Comparison of ENCODE assay signal across 8 mouse cellular contexts in genomic region chr12:113138901-113139864, GRCm38 (mm10). TPM values are rescaled to one million over a fixed set of nuclear protein-coding genes. Genes with fewer than 3 reads are reported as not detected.
A peak's percentile ranks its signal among the peaks of the same experiment; 100 is the strongest.
DNase-seq lines count a peak whose midpoint lies in the region; ATAC-seq and TF ChIP-seq lines count a peak whose summit lies in the region.

No protein-coding gene starts in this region.

- no peak overlapping the region for H3K27ac ChIP-seq in brown adipose tissue, adult 24 weeks (replicated peaks; ENCODE audit: low read depth, low read length)
- H3K27ac ChIP-seq in hindbrain, embryonic 14.5 days: peak overlapping the region; percentile 84
- H3K27ac ChIP-seq in liver, embryonic 12.5 days: peak overlapping the region; percentile 15; the same call in 1 of the 2 replicates
- peak overlapping the region; percentile 71 for H3K27ac ChIP-seq in neural tube, embryonic 14.5 days (ENCODE audit: low read depth, low read length)

- no peaks in the 10 kb centered on the region for H3K9me3 ChIP-seq in E14TG2a.4 (ENCODE audit: low read length)
- H3K9me3 ChIP-seq in hindbrain, embryonic 14.5 days (ENCODE audit: control insufficient read depth, low read length): no peaks in the 10 kb centered on the region
- no peaks in the 10 kb centered on the region for H3K9me3 ChIP-seq in liver, embryonic 12.5 days (replicated peaks)
- H3K9me3 ChIP-seq in neural tube, embryonic 14.5 days (ENCODE audit: control insufficient read depth, low read length): no peaks in the 10 kb centered on the region

- H3K27me3 ChIP-seq in E14TG2a.4 (ENCODE audit: insufficient read depth, low read length): peaks cover 24% of the 10 kb centered on the region
- H3K27me3 ChIP-seq in hindbrain, embryonic 14.5 days (ENCODE audit: control insufficient read depth, insufficient read depth, low read length): no peaks in the 10 kb centered on the region
- H3K27me3 ChIP-seq in liver, embryonic 12.5 days (replicated peaks): peaks cover 44% of the 10 kb centered on the region
- H3K27me3 ChIP-seq in neural tube, embryonic 14.5 days (ENCODE audit: control insufficient read depth, insufficient read depth, low read length): no peaks in the 10 kb centered on the region

- DNase-seq in hindbrain, embryonic 14.5 days (ENCODE audit: low spot score): no peak
- no peak for DNase-seq in thymus, postnatal 14 days
- no peak for DNase-seq in ovary, adult 18-20 months (ENCODE audit: low spot score)
- DNase-seq in testis, postnatal 14 days (ENCODE audit: low spot score): no peak

- peaks cover 75% of the 10 kb centered on the region for H3K4me1 ChIP-seq in E14TG2a.4 (replicated peaks; ENCODE audit: low read depth, low read length)
- H3K4me1 ChIP-seq in brown adipose tissue, adult 24 weeks (ENCODE audit: control insufficient read depth, insufficient read depth, insufficient read length, low read length): peaks cover 7% of the 10 kb centered on the region; the same call in 1 of the 2 replicates
- peaks cover 30% of the 10 kb centered on the region for H3K4me1 ChIP-seq in hindbrain, embryonic 14.5 days (replicated peaks; ENCODE audit: control insufficient read depth, insufficient read depth, low read length)
- H3K4me1 ChIP-seq in liver, embryonic 12.5 days: peaks cover 53% of the 10 kb centered on the region
- H3K4me1 ChIP-seq in neural tube, embryonic 14.5 days (ENCODE audit: control insufficient read depth, insufficient read depth, low read length): peaks cover 31% of the 10 kb centered on the region

- H3K9ac ChIP-seq in hindbrain, embryonic 14.5 days: peak overlapping the region; percentile 69
- peak overlapping the region; percentile 69 for H3K9ac ChIP-seq in liver, embryonic 12.5 days
- H3K9ac ChIP-seq in neural tube, embryonic 14.5 days (replicated peaks; ENCODE audit: low read depth, low read length): peak overlapping the region; percentile 68

- no peak for TF ChIP-seq CTCF in E14TG2a.4 (conservative IDR thresholded peaks at IDR 0.05; ENCODE audit: low read length)

- H3K4me2 ChIP-seq in hindbrain, embryonic 14.5 days (replicated peaks): peak overlapping the region; percentile 65
- H3K4me2 ChIP-seq in liver, embryonic 12.5 days: peak overlapping the region; percentile 92
- H3K4me2 ChIP-seq in neural tube, embryonic 14.5 days (ENCODE audit: low read depth, low read length): peak overlapping the region; percentile 68

- peak; percentile 0; the same call in 1 of the 2 replicates for ATAC-seq in hindbrain, embryonic 14.5 days (ENCODE audit: low FRiP score)
- no peak for ATAC-seq in liver, embryonic 12.5 days
- ATAC-seq in neural tube, embryonic 14.5 days (ENCODE audit: low read depth): peak; percentile 3

- WGBS in hindbrain, embryonic 14.5 days: 33% methylated on average over 11 of the region's 11 CpGs
- WGBS in liver, embryonic 12.5 days (ENCODE audit: insufficient replicate concordance): 56% methylated on average over 11 of the region's 11 CpGs
- WGBS in neural tube, embryonic 14.5 days: 32% methylated on average over 11 of the region's 11 CpGs

- peak overlapping the region; percentile 90 for H3K4me3 ChIP-seq in E14TG2a.4 (replicated peaks; ENCODE audit: low read length)
- H3K4me3 ChIP-seq in brown adipose tissue, adult 24 weeks (ENCODE audit: insufficient read depth, low read depth, low read length): peak overlapping the region; percentile 85
- peak overlapping the region; percentile 66 for H3K4me3 ChIP-seq in hindbrain, embryonic 14.5 days (replicated peaks; ENCODE audit: low read length)
- peak overlapping the region; percentile 60 for H3K4me3 ChIP-seq in liver, embryonic 12.5 days
- peak overlapping the region; percentile 65 for H3K4me3 ChIP-seq in neural tube, embryonic 14.5 days (ENCODE audit: low read depth, low read length)

- peaks cover 65% of the 10 kb centered on the region for H3K36me3 ChIP-seq in E14TG2a.4 (ENCODE audit: insufficient read depth, low read length)
- peaks cover 51% of the 10 kb centered on the region for H3K36me3 ChIP-seq in hindbrain, embryonic 14.5 days (replicated peaks; ENCODE audit: control insufficient read depth, insufficient read depth)
- peaks cover 47% of the 10 kb centered on the region for H3K36me3 ChIP-seq in liver, embryonic 12.5 days
- peaks cover 27% of the 10 kb centered on the region for H3K36me3 ChIP-seq in neural tube, embryonic 14.5 days (ENCODE audit: control insufficient read depth, insufficient read depth, low read length)

RNA-seq across cellular contexts. Expression of gene Crip2, which starts 0.9 kb away (rescaled TPM):
- polyA plus RNA-seq in brown adipose tissue, adult 24 weeks (2012; ENCODE audit: insufficient read depth, insufficient read length, missing spikeins): 29.0 and 29.8 TPM in 2 replicates
- 280 and 288 TPM in 2 replicates for polyA plus RNA-seq in hindbrain, embryonic 14.5 days (2014; fragmentation: Nextera tagmentation; extraction: Ambion mirVana)
- polyA plus RNA-seq in liver, embryonic 12.5 days (2016; fragmentation: Nextera tagmentation; extraction: Ambion mirVana): 52.1 and 53.5 TPM in 2 replicates
- polyA plus RNA-seq in neural tube, embryonic 14.5 days (2014; fragmentation: Nextera tagmentation; extraction: Ambion mirVana): 239 and 300 TPM in 2 replicates

RNA-seq across cellular contexts. Expression of gene Crip1, which starts 6.9 kb away (rescaled TPM):
- 117 and 127 TPM in 2 replicates for polyA plus RNA-seq in brown adipose tissue, adult 24 weeks (2012; ENCODE audit: insufficient read depth, insufficient read length, missing spikeins)
- polyA plus RNA-seq in hindbrain, embryonic 14.5 days (2014; fragmentation: Nextera tagmentation; extraction: Ambion mirVana): 30.5 and 34.4 TPM in 2 replicates
- 96.9 and 99.8 TPM in 2 replicates for polyA plus RNA-seq in liver, embryonic 12.5 days (2016; fragmentation: Nextera tagmentation; extraction: Ambion mirVana)
- polyA plus RNA-seq in neural tube, embryonic 14.5 days (2014; fragmentation: Nextera tagmentation; extraction: Ambion mirVana): 11.7 and 46.0 TPM in 2 replicates

RNA-seq across cellular contexts. Expression of gene Tedc1, which starts 17.0 kb away (rescaled TPM):
- polyA plus RNA-seq in brown adipose tissue, adult 24 weeks (2012; ENCODE audit: insufficient read depth, insufficient read length, missing spikeins): not detected in 2 replicates
- 10.2 and 14.4 TPM in 2 replicates for polyA plus RNA-seq in hindbrain, embryonic 14.5 days (2014; fragmentation: Nextera tagmentation; extraction: Ambion mirVana)
- polyA plus RNA-seq in liver, embryonic 12.5 days (2016; fragmentation: Nextera tagmentation; extraction: Ambion mirVana): 18.3 and 18.5 TPM in 2 replicates
- polyA plus RNA-seq in neural tube, embryonic 14.5 days (2014; fragmentation: Nextera tagmentation; extraction: Ambion mirVana): 12.7 and 17.5 TPM in 2 replicates

RNA-seq across cellular contexts. Expression of gene Mta1, which starts 41.1 kb away (rescaled TPM):
- polyA plus RNA-seq in brown adipose tissue, adult 24 weeks (2012; ENCODE audit: insufficient read depth, insufficient read length, missing spikeins): 19.6 and 20.6 TPM in 2 replicates
- 17.8 and 19.3 TPM in 2 replicates for polyA plus RNA-seq in hindbrain, embryonic 14.5 days (2014; fragmentation: Nextera tagmentation; extraction: Ambion mirVana)
- polyA plus RNA-seq in liver, embryonic 12.5 days (2016; fragmentation: Nextera tagmentation; extraction: Ambion mirVana): 7.2 and 7.7 TPM in 2 replicates
- polyA plus RNA-seq in neural tube, embryonic 14.5 days (2014; fragmentation: Nextera tagmentation; extraction: Ambion mirVana): 19.2 and 19.6 TPM in 2 replicates

RNA-seq across cellular contexts. Expression of gene Tmem121, which starts 46.5 kb away (rescaled TPM):
- polyA plus RNA-seq in brown adipose tissue, adult 24 weeks (2012; ENCODE audit: insufficient read depth, insufficient read length, missing spikeins): not detected in 2 replicates
- 28.0 and 33.4 TPM in 2 replicates for polyA plus RNA-seq in hindbrain, embryonic 14.5 days (2014; fragmentation: Nextera tagmentation; extraction: Ambion mirVana)
- 1.0 and 1.2 TPM in 2 replicates for polyA plus RNA-seq in liver, embryonic 12.5 days (2016; fragmentation: Nextera tagmentation; extraction: Ambion mirVana)
- 24.9 and 29.4 TPM in 2 replicates for polyA plus RNA-seq in neural tube, embryonic 14.5 days (2014; fragmentation: Nextera tagmentation; extraction: Ambion mirVana)
